Mouse (Mus musculus) cerebellum, postnatal 10 days (tissue): Measurements from ENCODE around the gene Cldn10.

Source experiments
- DNase-seq, 2 experiments: peaks; one replicate each; pipeline ENCODE4 v3.0.0; 2021; ENCODE audit warnings: mixed read lengths in 2 of 2

Gene Cldn10

DNA sequence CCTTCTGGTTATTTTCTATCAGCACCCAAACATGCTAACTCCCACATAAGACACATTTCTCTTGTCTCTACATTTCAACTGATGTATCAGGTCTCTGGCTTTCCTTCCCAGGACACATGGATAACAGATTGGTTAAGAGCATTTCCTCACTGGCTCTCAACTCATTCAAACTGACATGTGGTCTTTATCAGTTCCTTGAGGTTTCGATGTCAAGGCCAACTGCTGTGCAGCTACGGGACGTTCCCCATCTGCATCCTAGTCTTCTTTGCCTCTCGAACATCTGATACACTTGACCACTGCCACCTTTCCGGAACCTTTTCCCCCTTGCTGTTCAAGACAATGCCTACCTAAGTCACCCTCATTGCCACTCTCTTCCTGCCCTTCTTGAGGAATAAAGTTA is 125.9 kb downstream of the Cldn10 start:
- DNase-seq: no peak

GRCm38 (mm10) chr14:118919025-118919424 is 131.3 kb downstream of the Cldn10 start:
- peak; percentile 48 to 58 for DNase-seq

DNA sequence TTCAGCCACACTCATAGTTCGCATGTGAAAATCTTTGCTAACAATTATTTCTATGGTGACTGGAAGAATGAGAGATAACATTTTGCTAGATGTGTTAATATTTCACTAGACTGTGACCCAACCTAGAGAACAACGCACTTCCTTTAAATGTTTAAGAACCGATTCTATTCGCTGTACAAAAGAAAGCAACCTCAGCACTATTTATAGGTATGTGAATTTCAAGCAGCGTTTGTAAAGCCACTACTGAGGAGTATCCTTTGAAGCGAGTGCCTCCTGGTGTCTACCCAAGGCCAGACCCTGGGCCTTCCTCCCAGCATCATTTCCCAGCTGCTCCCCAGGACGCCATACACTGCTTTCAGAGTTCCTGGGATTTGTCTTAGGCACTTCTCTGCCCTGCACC is 132.9 kb downstream of the Cldn10 start:
- no peak for DNase-seq

DNA sequence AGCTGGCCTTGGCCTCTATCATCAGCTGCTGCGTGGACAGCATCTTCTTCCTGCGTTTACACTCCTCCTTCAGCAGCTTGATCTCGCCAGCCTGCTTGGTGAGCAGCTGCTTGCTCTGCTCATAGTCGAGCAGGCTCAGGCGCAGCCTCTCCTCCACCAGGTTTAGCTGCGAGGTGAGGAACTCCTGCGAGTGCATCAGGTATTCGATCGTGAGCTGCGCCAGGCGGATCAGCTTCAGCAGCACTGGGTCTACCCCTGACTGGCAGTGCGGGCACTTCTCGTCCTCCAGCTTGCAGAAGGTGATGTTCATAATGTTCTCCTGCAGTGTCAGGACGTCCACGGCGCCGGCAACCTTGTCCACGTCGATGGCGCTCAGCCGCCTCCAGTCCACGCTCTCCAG is 134.5 kb downstream of the Cldn10 start:
- DNase-seq: peak in 1 of 2 experiments; percentile 34

DNA sequence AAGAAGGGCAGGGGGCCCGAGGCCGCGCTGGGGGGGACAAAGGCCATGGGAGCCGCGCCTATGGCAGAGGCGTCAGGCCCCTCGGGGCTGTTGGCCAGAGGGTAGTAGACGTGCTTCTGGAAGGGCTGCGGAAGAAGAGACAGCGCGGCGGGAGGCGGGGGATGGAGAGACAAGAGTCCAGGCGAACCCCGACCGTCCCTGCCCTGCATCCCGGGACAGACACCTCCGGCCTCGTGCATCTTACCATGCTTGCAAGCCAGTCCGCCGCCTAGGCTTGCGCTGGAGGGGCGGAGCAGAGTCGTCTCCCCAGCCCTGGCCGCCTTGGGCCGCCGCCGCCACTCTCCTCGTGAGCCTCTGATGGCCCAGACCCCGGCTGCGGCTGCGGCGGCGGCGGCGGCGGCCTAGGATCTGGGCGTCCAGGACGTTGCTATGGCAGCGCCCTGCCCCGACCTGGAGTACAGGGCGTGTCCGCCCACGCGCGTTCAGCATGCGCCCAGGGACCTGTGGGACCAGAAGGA is 135.0 kb downstream of the Cldn10 start:
- DNase-seq: peak; percentile 56 to 59
